Comparison of ENCODE assay signal across 13 mouse cellular contexts in genomic region chrX:140529074-140529561, GRCm38 (mm10).
DNase-seq lines count a peak whose midpoint lies in the region; ATAC-seq and TF ChIP-seq lines count a peak whose summit lies in the region.
"Had no signal": no experiment of that assay in that cellular context is flagged by ENCODE, and none has a peak within 500 bp of the region (broad histone marks: within the 10 kb centered on the region; RNA-seq: fewer than 3 reads in every experiment).

No protein-coding gene starts in this region.

- no peak for TF ChIP-seq POLR2A in bone marrow macrophage, adult 2 months (IDR thresholded peaks at IDR 0.05; ENCODE audit: borderline replicate concordance, low read depth, low read length)

- no peak for TF ChIP-seq CTCF in bone marrow macrophage, adult 2 months (IDR thresholded peaks at IDR 0.05; ENCODE audit: low read depth, low read length)
- no peak for TF ChIP-seq CTCF in intestine, postnatal 0 days (IDR thresholded peaks at IDR 0.05; ENCODE audit: low read depth)

- H3K36me3 ChIP-seq in kidney, embryonic 14.5 days (ENCODE audit: control insufficient read depth, insufficient read depth, low read length): no peaks in the 10 kb centered on the region
- no peaks in the 10 kb centered on the region for H3K36me3 ChIP-seq in intestine, postnatal 0 days (ENCODE audit: control insufficient read depth, insufficient read depth)
- no peaks in the 10 kb centered on the region for H3K36me3 ChIP-seq in midbrain, embryonic 11.5 days (ENCODE audit: control insufficient read depth, insufficient read depth, low read length)
- H3K36me3 ChIP-seq: neural tube, embryonic 13.5 days had no signal

- H3K27ac ChIP-seq in kidney, embryonic 14.5 days (ENCODE audit: low read depth, low read length): no peak overlapping the region
- peak overlapping the region; percentile 96 for H3K27ac ChIP-seq in bone marrow macrophage, adult 2 months (ENCODE audit: insufficient read depth, low read depth, low read length)
- H3K27ac ChIP-seq in intestine, postnatal 0 days (ENCODE audit: low read depth, low read length): no peak overlapping the region
- no peak overlapping the region for H3K27ac ChIP-seq in midbrain, embryonic 11.5 days (ENCODE audit: low read depth, low read length)
- H3K27ac ChIP-seq: neural tube, embryonic 13.5 days had no signal

- H3K9me3 ChIP-seq in kidney, embryonic 14.5 days (ENCODE audit: control insufficient read depth, low read length): no peaks in the 10 kb centered on the region
- no peaks in the 10 kb centered on the region for H3K9me3 ChIP-seq in intestine, postnatal 0 days (ENCODE audit: control insufficient read depth)
- no peaks in the 10 kb centered on the region for H3K9me3 ChIP-seq in midbrain, embryonic 11.5 days (ENCODE audit: control insufficient read depth, low read length)
- H3K9me3 ChIP-seq: megakaryocyte, embryonic 14.5 days; neural tube, embryonic 13.5 days had no signal

- DNase-seq in kidney, adult 11 months: peak; percentile 84
- DNase-seq in kidney, postnatal 10 days: peak; percentile 44
- DNase-seq in midbrain, embryonic 11.5 days (ENCODE audit: low spot score, missing footprints): no peak
- DNase-seq: adrenal gland, adult 2 months; cerebellum, adult 2 months; right cerebral cortex, postnatal 25 days had no signal

- H3K4me3 ChIP-seq in kidney, embryonic 14.5 days (ENCODE audit: low read length): no peak overlapping the region
- H3K4me3 ChIP-seq in bone marrow macrophage, adult 2 months (ENCODE audit: insufficient read depth, low read length): no peak overlapping the region
- H3K4me3 ChIP-seq in intestine, postnatal 0 days (ENCODE audit: low read depth, low read length): no peak overlapping the region
- no peak overlapping the region for H3K4me3 ChIP-seq in midbrain, embryonic 11.5 days (ENCODE audit: low read depth, low read length)
- H3K4me3 ChIP-seq: erythroblast, embryonic 14.5 days; megakaryocyte, embryonic 14.5 days; neural tube, embryonic 13.5 days had no signal

- 58% methylated on average over 5 of the region's 5 CpGs for WGBS in kidney, embryonic 14.5 days
- WGBS in intestine, postnatal 0 days: 68% methylated on average over 5 of the region's 5 CpGs
- WGBS in midbrain, embryonic 11.5 days: 91% methylated on average over 5 of the region's 5 CpGs

- H3K27me3 ChIP-seq in kidney, embryonic 14.5 days (ENCODE audit: control insufficient read depth, insufficient read depth, low read length): no peaks in the 10 kb centered on the region
- 0 out of 2 replicates have a peak, but pooled peaks cover 3% of the 10 kb centered on the region for H3K27me3 ChIP-seq in intestine, postnatal 0 days (replicated peaks; ENCODE audit: control insufficient read depth, insufficient read depth, low read length)
- H3K27me3 ChIP-seq in midbrain, embryonic 11.5 days (ENCODE audit: control insufficient read depth, insufficient read depth, low read length): peaks cover 8% of the 10 kb centered on the region
- H3K27me3 ChIP-seq: megakaryocyte, embryonic 14.5 days had no signal

- ATAC-seq in kidney, embryonic 14.5 days (ENCODE audit: low FRiP score, low TSS enrichment): no peak
- peak; percentile 68; the same call in 1 of the 2 replicates for ATAC-seq in monocyte, adult 5-6 weeks (replicated peaks; ENCODE audit: insufficient number of reproducible peaks, low FRiP score, low TSS enrichment, poor library complexity, severe bottlenecking)
- no peak for ATAC-seq in intestine, postnatal 0 days
- no peak for ATAC-seq in midbrain, embryonic 11.5 days (ENCODE audit: low FRiP score)

- no peaks in the 10 kb centered on the region for H3K4me1 ChIP-seq in kidney, embryonic 14.5 days (ENCODE audit: control insufficient read depth, insufficient read depth, low read length)
- H3K4me1 ChIP-seq in bone marrow macrophage, adult 2 months (ENCODE audit: control insufficient read depth, insufficient read depth, low read length): peaks cover 24% of the 10 kb centered on the region
- 0 out of 2 replicates have a peak, but pooled peaks cover 2% of the 10 kb centered on the region for H3K4me1 ChIP-seq in intestine, postnatal 0 days (replicated peaks; ENCODE audit: control insufficient read depth, insufficient read depth, low read length)
- no peaks in the 10 kb centered on the region for H3K4me1 ChIP-seq in midbrain, embryonic 11.5 days (ENCODE audit: control insufficient read depth, insufficient read depth, low read length)
- H3K4me1 ChIP-seq: neural tube, embryonic 13.5 days had no signal

- no peak overlapping the region for H3K9ac ChIP-seq in kidney, embryonic 14.5 days (ENCODE audit: low read depth, low read length)
- no peak overlapping the region for H3K9ac ChIP-seq in intestine, postnatal 0 days (ENCODE audit: low read depth, low read length)
- no peak overlapping the region for H3K9ac ChIP-seq in midbrain, embryonic 11.5 days (ENCODE audit: low read length)
- H3K9ac ChIP-seq: neural tube, embryonic 13.5 days had no signal

- H3K4me2 ChIP-seq in kidney, embryonic 14.5 days (replicated peaks; ENCODE audit: low read depth, low read length): no peak overlapping the region
- H3K4me2 ChIP-seq in intestine, postnatal 0 days (replicated peaks; ENCODE audit: low read depth): no peak overlapping the region
- H3K4me2 ChIP-seq in midbrain, embryonic 11.5 days: no peak overlapping the region
- H3K4me2 ChIP-seq: neural tube, embryonic 13.5 days had no signal
